Mouse (Mus musculus) forebrain, postnatal 0 days (tissue): ENCODE measurements around the gene Nmnat2. TPM values are rescaled to one million over a fixed set of nuclear protein-coding genes. Genes with fewer than 3 reads are reported as not detected.

Experiments
- ATAC-seq: fragments of 200-750 bp; cut with Nextera tagmentation; 2 replicates; pipeline ENCODE4 v1.8.0; 2017; ENCODE audit warnings: mild to moderate bottlenecking, moderate library complexity
- DNase-seq: peaks from one replicate; pipeline ENCODE4 v3.0.0-alpha.2; 2015
- H3K27ac ChIP-seq: fragments of 300-500 bp; sonication (generic); 2 replicates; pipeline ENCODE4 v1.5.1; 2014; ENCODE audit warnings: low read depth, mild to moderate bottlenecking, antibody characterized with exemption, low read length, moderate library complexity, mixed read lengths
- H3K27me3 ChIP-seq: fragments of 300-500 bp; sonication (generic); 2 replicates; pipeline ENCODE4 v1.6.1; 2014; ENCODE audit warnings: mild to moderate bottlenecking, low read length, mixed read lengths; ENCODE audit not compliant: insufficient read depth
- H3K36me3 ChIP-seq: fragments of 300-500 bp; sonication (generic); 2 replicates; pipeline ENCODE4 v1.6.1; 2014; ENCODE audit warnings: mild to moderate bottlenecking, moderate library complexity; ENCODE audit not compliant: insufficient read depth
- H3K4me1 ChIP-seq: fragments of 300-500 bp; sonication (generic); 2 replicates; pipeline ENCODE4 v1.6.1; 2014; ENCODE audit warnings: antibody characterized with exemption; ENCODE audit not compliant: insufficient read depth
- H3K4me2 ChIP-seq: fragments of 300-500 bp; sonication (generic); 2 replicates; pipeline ENCODE4 v1.6.1; 2014; ENCODE audit warnings: low read depth, mild to moderate bottlenecking, moderate library complexity
- H3K4me3 ChIP-seq: fragments of 300-500 bp; sonication (generic); 2 replicates; pipeline ENCODE4 v1.5.1; 2014; ENCODE audit warnings: low read depth, low read length, mixed read lengths
- H3K9ac ChIP-seq: fragments of 300-500 bp; sonication (generic); 2 replicates; pipeline ENCODE4 v1.6.1; 2014; ENCODE audit warnings: mild to moderate bottlenecking
- H3K9me3 ChIP-seq: fragments of 300-500 bp; sonication (generic); 2 replicates; pipeline ENCODE4 v1.6.1; 2016; ENCODE audit warnings: low read length
- CTCF ChIP-seq: sonication (generic); IDR thresholded peaks from 2 replicates; pipeline ENCODE4 v1.5.1; 2016; ENCODE audit warnings: antibody characterized with exemption, control low read depth, low read depth
- WGBS: fragments of 180-500 bp; shearing (Covaris S2); extraction: QIAGEN DNeasy Blood & Tissue Kit; methylation state at CpG from one replicate; pipeline ENCODE4 v1.1.7; 2014; 5-methylcytosine and 5-hydroxymethylcytosine counted together
- polyA plus RNA-seq: library from polyadenylated mRNA; unstranded; fragments of >200 nt; fragmentation: Nextera tagmentation; extraction: Ambion mirVana; gene quantifications from 2 replicates; pipeline ENCODE4 v1.2.1, GENCODE M21; 2015
- total RNA-seq: library from RNA; depleted of rRNA; stranded (reverse); fragments of >200 nt; gene quantifications from 2 replicates; pipeline ENCODE4 v1.2.3, GENCODE M21; 2014

Gene Nmnat2
- total and polyA plus RNA-seq, 2 experiments from 2014 or later, result 81.8 to 142 TPM

DNA sequence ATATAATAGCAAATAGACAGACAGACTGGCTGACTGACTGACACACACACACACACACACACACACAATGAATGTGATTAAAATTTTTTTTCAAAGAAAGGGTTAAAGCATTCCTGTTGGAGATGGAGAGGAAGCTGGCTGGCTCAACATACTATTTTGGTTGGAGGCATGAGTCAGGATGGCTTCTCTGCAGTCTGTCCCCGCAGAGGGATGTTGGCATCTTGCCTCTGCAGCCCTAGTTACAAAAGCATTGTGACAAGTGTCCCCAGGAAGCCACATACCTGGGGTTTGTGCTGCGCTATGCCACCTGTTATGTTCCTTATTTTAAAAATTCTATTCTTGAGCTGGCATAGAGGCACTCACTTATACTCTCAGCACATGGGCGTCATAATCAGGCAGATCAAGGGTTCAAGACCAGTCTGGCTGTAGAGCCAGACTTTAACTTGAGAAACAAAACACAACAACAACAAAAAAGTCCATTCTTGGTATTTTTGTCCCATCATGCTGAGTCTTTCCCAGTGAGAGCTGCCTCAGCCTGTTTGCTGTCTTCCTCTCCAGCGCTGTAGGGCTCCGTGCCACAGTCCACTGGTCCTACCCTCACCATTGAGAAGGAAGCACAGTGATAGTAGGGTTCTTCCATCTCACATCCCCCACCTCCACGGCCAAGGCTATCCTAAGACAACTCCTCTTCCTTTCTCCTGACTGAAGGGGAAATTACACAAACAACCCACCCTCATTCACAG, 45.9 kb downstream of the Nmnat2 start:
- Histone ChIP-seq H3K27ac (no peak overlapping the region), H3K4me1 (peaks cover 3% of the 10 kb centered on the region; the same call in 1 of the 2 replicates), H3K4me3 (no peak overlapping the region), H3K27me3 (no peaks in the 10 kb centered on the region), H3K9me3 (no peaks in the 10 kb centered on the region), H3K4me2 (no peak overlapping the region), H3K36me3 (no peaks in the 10 kb centered on the region), H3K9ac (no peak overlapping the region)
- DNase-seq, result no peak
- 76% methylated on average over 6 of the region's 6 CpGs for WGBS
- no peak for ATAC-seq
- no peak for TF ChIP-seq CTCF

DNA sequence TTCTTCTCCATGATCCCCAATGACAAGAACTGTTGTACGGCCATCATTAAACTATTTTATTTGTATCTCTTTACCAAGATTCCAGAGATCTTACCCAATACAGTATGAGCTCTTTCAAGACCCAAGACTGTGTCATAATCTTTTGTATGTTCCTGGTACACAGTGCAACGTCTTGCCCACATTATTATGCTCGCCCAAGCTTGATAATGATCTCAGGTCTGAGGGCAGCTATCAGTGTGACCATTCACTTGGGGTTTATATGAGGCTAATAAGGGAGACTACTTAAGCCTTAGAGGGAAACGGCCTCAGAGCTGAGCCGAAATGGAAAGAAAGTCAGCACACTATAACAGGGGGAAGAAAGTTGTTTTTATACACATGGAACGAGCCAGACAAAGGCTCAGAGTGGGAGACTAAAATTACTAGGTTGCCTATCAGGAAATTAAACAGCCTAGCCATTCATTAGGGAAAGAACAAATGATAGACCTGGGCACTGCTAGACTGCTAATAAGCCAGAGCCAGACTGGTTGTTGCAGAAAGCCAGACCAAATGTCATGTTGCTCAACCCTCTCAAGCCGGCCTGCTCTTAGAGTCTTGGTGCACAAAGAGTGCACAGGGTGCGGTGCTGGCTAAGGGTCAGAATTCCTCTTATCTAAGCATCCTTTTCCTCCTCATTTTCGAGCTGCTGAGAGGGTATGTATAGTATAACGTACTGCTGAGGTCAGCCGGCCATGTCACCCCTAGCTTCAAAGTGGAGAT, 47.7 kb downstream of the Nmnat2 start:
- Histone ChIP-seq H3K27ac (no peak overlapping the region), H3K9ac (no peak overlapping the region), H3K4me3 (no peak overlapping the region), H3K9me3 (no peaks in the 10 kb centered on the region), H3K4me2 (no peak overlapping the region), H3K4me1 (peaks cover 3% of the 10 kb centered on the region; the same call in 1 of the 2 replicates), H3K36me3 (no peaks in the 10 kb centered on the region), H3K27me3 (no peaks in the 10 kb centered on the region)
- ATAC-seq (peak; percentile 47), DNase-seq (no peak)
- 60% methylated on average over 11 of the region's 11 CpGs for WGBS
- no peak for TF ChIP-seq CTCF

DNA sequence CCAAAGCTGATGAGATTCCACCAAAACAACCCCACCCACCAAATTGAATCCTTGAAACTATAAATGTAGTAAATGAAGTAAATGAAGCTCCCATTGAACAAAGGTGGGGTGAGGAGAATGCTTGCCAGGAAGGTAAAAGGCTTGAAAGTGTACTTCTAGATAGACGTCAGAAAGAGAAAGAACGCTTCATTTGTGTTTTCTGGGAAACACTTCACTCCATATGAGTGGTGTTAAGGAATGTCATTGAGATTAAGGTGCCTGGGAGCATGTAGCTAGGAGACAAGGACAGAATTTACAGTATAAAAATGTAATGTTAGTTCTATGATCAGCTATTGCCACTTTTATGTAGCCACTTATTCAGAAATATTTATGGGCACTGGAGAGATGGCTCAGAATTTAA, 49.7 kb downstream of the Nmnat2 start:
- no peak overlapping the region for H3K4me3 ChIP-seq
- TF ChIP-seq CTCF, result no peak
- H3K36me3 ChIP-seq, result no peaks in the 10 kb centered on the region
- H3K9ac ChIP-seq, result no peak overlapping the region
- DNase-seq (no peak), ATAC-seq (no peak)
- WGBS, result 87% methylated on average over 2 of the region's 2 CpGs
- H3K4me1 ChIP-seq, result peaks cover 3% of the 10 kb centered on the region; the same call in 1 of the 2 replicates
- no peak overlapping the region for H3K27ac ChIP-seq
- H3K9me3 ChIP-seq, result no peaks in the 10 kb centered on the region
- no peak overlapping the region for H3K4me2 ChIP-seq
- H3K27me3 ChIP-seq, result no peaks in the 10 kb centered on the region

DNA sequence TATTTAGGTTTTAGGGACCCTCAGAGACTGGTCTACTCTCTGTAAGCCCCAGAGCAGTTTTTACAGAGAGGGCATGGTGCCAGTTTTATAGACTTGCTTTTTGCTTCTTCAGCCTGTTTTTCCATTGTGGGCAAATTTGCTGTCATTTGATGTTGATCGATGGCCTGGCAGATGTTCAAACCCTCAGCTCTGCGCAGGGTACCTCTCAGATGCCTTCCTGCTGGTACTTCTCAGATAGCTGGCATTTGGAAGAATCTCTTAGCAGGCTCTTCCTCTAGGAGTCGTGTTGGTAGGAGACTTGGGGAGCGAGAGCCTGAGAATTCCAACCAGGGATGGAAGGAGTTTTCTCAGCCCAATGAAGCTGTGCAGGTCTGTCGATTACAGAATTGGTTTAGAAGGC, 51.3 kb downstream of the Nmnat2 start:
- Histone ChIP-seq H3K9ac (no peak overlapping the region), H3K9me3 (no peaks in the 10 kb centered on the region), H3K4me3 (no peak overlapping the region), H3K4me1 (peaks cover 4% of the 10 kb centered on the region; the same call in 1 of the 2 replicates), H3K4me2 (no peak overlapping the region), H3K27ac (no peak overlapping the region), H3K36me3 (no peaks in the 10 kb centered on the region), H3K27me3 (no peaks in the 10 kb centered on the region)
- no peak for TF ChIP-seq CTCF
- ATAC-seq (no peak), DNase-seq (no peak)
- WGBS, result 69% methylated on average over 5 of the region's 5 CpGs

DNA sequence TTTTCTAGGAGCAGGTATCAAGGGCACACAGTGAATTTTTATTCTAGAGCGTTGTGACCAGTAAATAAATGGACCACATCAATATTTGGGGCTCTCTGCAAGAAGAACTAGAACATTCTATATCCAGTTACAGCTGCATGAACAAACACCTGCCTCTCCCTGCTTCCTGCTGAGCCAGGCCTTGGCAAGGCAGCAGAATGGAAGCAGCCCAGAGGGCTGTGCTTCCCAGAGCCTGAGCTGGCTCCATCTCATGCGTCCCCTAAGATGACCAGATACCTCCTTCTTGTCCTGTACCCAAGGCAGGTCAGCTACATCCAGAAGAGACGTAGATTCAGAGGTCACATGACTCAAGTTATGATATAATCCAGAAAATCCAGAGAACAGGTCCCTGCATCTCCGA, 52.0 kb downstream of the Nmnat2 start:
- no peak for ATAC-seq
- WGBS, result 83% methylated on average over 4 of the region's 4 CpGs
- Histone ChIP-seq H3K27me3 (no peaks in the 10 kb centered on the region), H3K4me2 (no peak overlapping the region), H3K9me3 (no peaks in the 10 kb centered on the region), H3K4me1 (peaks cover 6% of the 10 kb centered on the region; the same call in 1 of the 2 replicates), H3K4me3 (no peak overlapping the region), H3K27ac (no peak overlapping the region), H3K36me3 (no peaks in the 10 kb centered on the region), H3K9ac (no peak overlapping the region)
- DNase-seq, result no peak
- TF ChIP-seq CTCF, result no peak

DNA sequence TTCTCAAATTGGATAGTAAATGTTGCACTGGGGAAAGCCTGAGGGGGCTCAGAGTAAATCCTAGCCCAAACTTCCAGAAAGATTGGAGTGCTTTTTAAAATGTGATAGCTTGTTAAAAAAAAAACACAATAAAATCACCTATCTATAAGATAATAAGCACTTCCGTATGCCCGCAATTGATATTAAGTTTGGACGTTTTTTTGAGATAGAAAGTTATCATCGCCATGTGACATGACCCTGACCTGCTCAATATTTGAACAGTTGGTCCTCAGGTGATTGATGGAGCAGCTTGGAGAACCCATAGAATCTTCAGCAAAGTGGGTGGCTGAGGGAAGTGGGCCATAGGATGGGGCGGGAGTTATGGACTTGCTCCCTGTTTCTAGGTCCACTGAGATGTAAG, 52.5 kb downstream of the Nmnat2 start:
- Histone ChIP-seq H3K27me3 (no peaks in the 10 kb centered on the region), H3K9ac (no peak overlapping the region), H3K4me1 (peaks cover 6% of the 10 kb centered on the region; the same call in 1 of the 2 replicates), H3K36me3 (no peaks in the 10 kb centered on the region), H3K9me3 (no peaks in the 10 kb centered on the region), H3K27ac (no peak overlapping the region), H3K4me3 (no peak overlapping the region), H3K4me2 (no peak overlapping the region)
- no peak for ATAC-seq
- TF ChIP-seq CTCF, result no peak
- no peak for DNase-seq
- 94% methylated on average over 5 of the region's 5 CpGs for WGBS

DNA sequence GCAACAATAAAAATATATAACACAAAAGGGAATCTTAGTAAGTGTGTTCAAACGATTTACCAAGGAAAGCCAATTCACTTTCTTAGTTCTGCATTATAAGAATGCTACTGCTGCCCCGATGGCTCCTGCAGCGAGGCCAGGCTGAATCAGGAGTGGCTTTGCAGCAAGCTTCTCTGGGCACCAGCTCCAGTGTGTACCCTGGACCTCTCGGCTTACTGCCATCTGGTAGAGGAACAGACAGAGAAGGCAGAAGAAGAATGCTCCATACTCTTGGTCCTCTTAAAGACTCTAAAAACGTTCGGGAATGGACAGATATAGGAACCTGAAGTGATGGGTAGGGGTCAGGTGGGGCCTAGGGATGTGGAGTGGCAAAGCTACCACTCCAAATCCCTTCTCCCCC, 53.0 kb downstream of the Nmnat2 start:
- ATAC-seq (no peak), DNase-seq (no peak)
- H3K27me3 ChIP-seq, result no peaks in the 10 kb centered on the region
- H3K4me1 ChIP-seq, result peaks cover 3% of the 10 kb centered on the region; the same call in 1 of the 2 replicates
- no peak overlapping the region for H3K4me3 ChIP-seq
- 86% methylated on average over 6 of the region's 6 CpGs for WGBS
- no peak overlapping the region for H3K9ac ChIP-seq
- no peak overlapping the region for H3K4me2 ChIP-seq
- no peaks in the 10 kb centered on the region for H3K9me3 ChIP-seq
- no peak overlapping the region for H3K27ac ChIP-seq
- H3K36me3 ChIP-seq, result no peaks in the 10 kb centered on the region
- TF ChIP-seq CTCF, result no peak
